13 mouse cellular contexts compared by ENCODE assay signal in genomic region chr4:32201114-32201513, GRCm38 (mm10).
"Had no signal": no experiment of that assay in that cellular context is flagged by ENCODE, and none has a peak within 500 bp of the region (broad histone marks: within the 10 kb centered on the region; RNA-seq: fewer than 3 reads in every experiment).

No protein-coding gene starts in this region.

- H3K4me3 ChIP-seq: layer of hippocampus, adult 2 months; limb, embryonic 15.5 days; liver, embryonic 12.5 days; midbrain, embryonic 10.5 days; neural tube, embryonic 12.5 days had no signal

- H3K4me2 ChIP-seq: limb, embryonic 15.5 days; liver, embryonic 12.5 days; lung, embryonic 14.5 days; neural tube, embryonic 12.5 days had no signal

- H3K36me3 ChIP-seq: limb, embryonic 15.5 days; liver, embryonic 12.5 days; midbrain, embryonic 10.5 days; neural tube, embryonic 12.5 days had no signal

- DNase-seq: kidney, postnatal 10 days; kidney, postnatal 4 days; lung, embryonic 14.5 days; lung, postnatal 10 days; lung, postnatal 4 days; midbrain, embryonic 14.5 days; thymus, adult 2 months; thymus, postnatal 25 days had no signal

- H3K27me3 ChIP-seq: limb, embryonic 15.5 days; neural tube, embryonic 12.5 days had no signal

- H3K9ac ChIP-seq: limb, embryonic 15.5 days; liver, embryonic 12.5 days; lung, embryonic 14.5 days; neural tube, embryonic 12.5 days had no signal

- H3K9me3 ChIP-seq: limb, embryonic 15.5 days; liver, embryonic 12.5 days; midbrain, embryonic 10.5 days; neural tube, embryonic 12.5 days had no signal

- H3K27ac ChIP-seq: layer of hippocampus, adult 2 months; limb, embryonic 15.5 days; liver, embryonic 12.5 days; midbrain, embryonic 10.5 days; neural tube, embryonic 12.5 days had no signal

- ATAC-seq: liver, embryonic 12.5 days had no signal
